Comparison of ENCODE assay signal across 19 mouse cellular contexts in the genomic region with DNA sequence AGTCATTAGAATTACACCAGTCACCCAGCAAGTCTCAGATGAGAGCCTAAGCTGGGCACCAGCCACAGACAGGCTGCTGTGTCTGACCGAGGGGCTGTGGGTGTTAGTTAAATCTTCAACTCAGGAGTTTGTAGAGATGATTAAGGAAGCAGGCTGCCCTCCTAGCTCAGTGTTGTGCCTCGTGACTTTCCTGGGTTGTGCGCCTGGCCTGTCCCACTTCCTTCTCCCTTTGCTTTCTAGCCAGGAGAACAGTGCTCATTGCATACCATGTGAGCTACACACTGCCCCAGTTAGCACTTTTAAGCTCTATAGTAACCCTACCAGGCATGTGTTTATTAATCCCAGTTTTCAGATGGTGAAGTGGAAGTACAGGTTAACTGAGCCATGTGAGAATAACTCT. TPM values are rescaled to one million over a fixed set of nuclear protein-coding genes. Genes with fewer than 3 reads are reported as not detected.
"Had no signal": no experiment of that assay in that cellular context is flagged by ENCODE, and none has a peak within 500 bp of the region (broad histone marks: within the 10 kb centered on the region; RNA-seq: fewer than 3 reads in every experiment).

No protein-coding gene starts in this region.

- H3K9ac ChIP-seq: limb, embryonic 15.5 days; midbrain, embryonic 15.5 days; neural tube, embryonic 12.5 days had no signal

- H3K27me3 ChIP-seq: limb, embryonic 15.5 days; midbrain, embryonic 15.5 days; neural tube, embryonic 12.5 days had no signal

- H3K4me2 ChIP-seq: limb, embryonic 15.5 days; midbrain, embryonic 15.5 days; neural tube, embryonic 12.5 days had no signal

- H3K36me3 ChIP-seq: limb, embryonic 15.5 days; midbrain, embryonic 10.5 days; midbrain, embryonic 15.5 days; neural tube, embryonic 12.5 days had no signal

- H3K9me3 ChIP-seq: limb, embryonic 15.5 days; midbrain, embryonic 10.5 days; midbrain, embryonic 15.5 days; neural tube, embryonic 12.5 days had no signal

- H3K4me3 ChIP-seq: limb, embryonic 15.5 days; midbrain, embryonic 10.5 days; midbrain, embryonic 15.5 days; neural tube, embryonic 12.5 days had no signal

- H3K27ac ChIP-seq: limb, embryonic 15.5 days; midbrain, embryonic 10.5 days; midbrain, embryonic 15.5 days; neural tube, embryonic 12.5 days; stomach, postnatal 0 days had no signal

- DNase-seq: kidney, adult 18-20 months; kidney, postnatal 10 days; layer of hippocampus, postnatal 36 days; lung, adult 2 months; lung, postnatal 36 days; thymus, adult 2 months; thymus, postnatal 25 days had no signal

- ATAC-seq: midbrain, embryonic 15.5 days had no signal

- H3K4me1 ChIP-seq: limb, embryonic 15.5 days; midbrain, embryonic 15.5 days; neural tube, embryonic 12.5 days had no signal

RNA-seq across cellular contexts. Expression of gene 4930562C15Rik, which starts 4.3 kb away (rescaled TPM):
- total RNA-seq: layer of hippocampus, adult 8-10 months; layer of hippocampus, postnatal 36 days; left cerebral cortex, adult 8-10 months; left cerebral cortex, postnatal 25 days; megakaryocyte, adult 5-6 weeks; monocyte, adult 5-6 weeks had no signal
- polyA plus RNA-seq: large intestine, adult 2 months; urinary bladder, adult 2 months had no signal
